Mouse (Mus musculus) lung, postnatal 10 days (tissue): ENCODE data around the gene Gm36210.
"Not testable (repeated sequence)": the region's sequence is repeated elsewhere in the genome, so short reads cannot be mapped to it uniquely, and the experiment has no call there.

Experiments used
- DNase-seq: peaks from one replicate; pipeline ENCODE4 v3.0.0; 2021

Gm36210 gene

GRCm38 (mm10) chr7:4878186-4878585 is 28.1 kb downstream of the Gm36210 start:
- peak; percentile 30 for DNase-seq

DNA sequence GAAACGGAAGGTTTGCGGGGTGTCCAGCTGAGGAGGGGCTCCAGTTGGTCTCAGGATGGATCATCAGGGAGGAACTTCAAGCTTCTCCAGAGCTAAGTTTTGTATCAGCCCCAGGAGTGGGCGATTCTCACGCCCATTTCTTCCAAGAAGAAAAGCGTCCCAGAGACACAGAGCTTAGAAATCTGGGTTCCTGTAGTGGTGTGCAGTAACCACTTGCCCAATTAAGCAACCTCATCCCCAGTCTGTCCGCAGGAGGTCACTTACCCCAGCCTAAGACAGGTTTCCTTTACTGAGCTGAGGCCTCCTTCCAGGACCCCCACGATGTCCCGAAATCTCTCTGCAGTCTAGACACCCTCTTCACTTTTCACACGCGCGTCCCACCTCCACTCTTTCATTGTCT is 29.1 kb downstream of the Gm36210 start:
- no peak for DNase-seq

DNA sequence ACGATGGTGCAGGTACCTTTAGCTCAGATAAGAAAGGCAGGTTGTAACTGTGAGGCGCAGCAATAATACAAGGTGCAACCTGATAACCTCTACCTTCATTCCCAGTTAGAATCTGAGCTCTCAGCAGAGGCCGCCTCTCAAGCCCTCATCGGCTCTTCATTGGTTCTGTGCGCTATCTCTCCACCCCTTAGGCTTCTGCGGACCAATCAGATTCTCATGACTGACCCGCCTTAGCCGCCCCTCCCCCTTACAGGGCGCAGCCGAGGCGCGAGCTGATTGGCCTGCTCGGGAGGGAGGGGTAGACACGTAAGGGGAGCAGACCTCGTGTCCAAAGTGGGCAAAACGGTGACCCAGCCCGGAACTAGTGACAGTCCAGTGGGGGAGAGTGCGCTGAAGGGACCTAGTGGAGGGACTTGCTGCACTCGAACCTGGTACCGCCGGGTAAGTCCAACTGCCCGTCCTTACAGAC is 29.5 kb downstream of the Gm36210 start, which contains the start of gene Isoc2a:
Gene Isoc2a, plus strand, starts transcription at position 401 of the 469 bp plus-strand sequence.
- peak; percentile 95 for DNase-seq

DNA sequence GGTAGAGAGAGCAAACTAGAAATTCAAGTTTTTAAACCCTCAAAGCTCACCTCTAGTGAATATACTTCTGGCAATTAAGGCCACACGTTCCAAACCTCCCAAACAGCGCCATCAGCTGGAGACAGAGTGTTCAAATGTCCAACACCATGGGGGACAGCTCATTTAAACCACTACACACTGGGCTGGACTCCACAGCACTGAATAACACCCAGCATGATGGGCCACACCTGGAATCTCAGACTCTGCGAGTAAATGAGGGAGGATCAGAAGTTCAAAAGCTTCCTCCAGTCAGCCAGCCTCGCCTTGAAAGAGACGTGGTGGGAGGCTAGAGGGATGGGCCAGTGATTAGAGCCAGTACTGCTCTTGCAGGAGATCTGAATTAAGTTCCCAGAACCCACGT is 36.2 kb downstream of the Gm36210 start, which contains the start of gene Isoc2b:
Gene Isoc2b, minus strand, starts transcription at position 126 of the 400 bp plus-strand sequence.
- DNase-seq: no peak

DNA sequence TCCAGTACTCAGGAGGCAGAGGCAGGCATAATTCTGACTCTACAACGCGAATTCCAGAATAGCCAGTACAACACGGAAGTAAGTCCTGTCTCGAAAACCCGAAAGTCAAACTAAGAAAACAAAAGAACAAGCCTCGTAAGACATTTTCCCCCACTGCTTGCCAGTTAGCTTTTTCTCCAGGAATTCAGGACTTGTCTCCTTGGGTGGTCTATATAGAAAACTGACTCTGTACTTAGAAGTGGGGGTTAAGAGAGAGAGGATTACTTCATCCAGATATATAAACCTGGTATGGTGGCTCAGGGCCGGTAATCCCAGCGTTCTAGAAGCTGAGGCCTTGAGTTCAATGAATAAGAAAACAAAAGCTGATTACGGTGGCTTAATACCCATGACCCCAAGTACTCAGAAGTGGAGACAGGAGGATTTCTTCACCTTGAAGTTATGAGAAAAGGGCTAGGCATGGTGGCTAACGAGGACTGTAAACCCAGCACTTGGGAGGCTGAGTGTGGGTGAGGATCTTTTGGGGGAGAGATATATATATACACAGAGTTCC is 39.6 kb downstream of the Gm36210 start:
- DNase-seq: no peak

DNA sequence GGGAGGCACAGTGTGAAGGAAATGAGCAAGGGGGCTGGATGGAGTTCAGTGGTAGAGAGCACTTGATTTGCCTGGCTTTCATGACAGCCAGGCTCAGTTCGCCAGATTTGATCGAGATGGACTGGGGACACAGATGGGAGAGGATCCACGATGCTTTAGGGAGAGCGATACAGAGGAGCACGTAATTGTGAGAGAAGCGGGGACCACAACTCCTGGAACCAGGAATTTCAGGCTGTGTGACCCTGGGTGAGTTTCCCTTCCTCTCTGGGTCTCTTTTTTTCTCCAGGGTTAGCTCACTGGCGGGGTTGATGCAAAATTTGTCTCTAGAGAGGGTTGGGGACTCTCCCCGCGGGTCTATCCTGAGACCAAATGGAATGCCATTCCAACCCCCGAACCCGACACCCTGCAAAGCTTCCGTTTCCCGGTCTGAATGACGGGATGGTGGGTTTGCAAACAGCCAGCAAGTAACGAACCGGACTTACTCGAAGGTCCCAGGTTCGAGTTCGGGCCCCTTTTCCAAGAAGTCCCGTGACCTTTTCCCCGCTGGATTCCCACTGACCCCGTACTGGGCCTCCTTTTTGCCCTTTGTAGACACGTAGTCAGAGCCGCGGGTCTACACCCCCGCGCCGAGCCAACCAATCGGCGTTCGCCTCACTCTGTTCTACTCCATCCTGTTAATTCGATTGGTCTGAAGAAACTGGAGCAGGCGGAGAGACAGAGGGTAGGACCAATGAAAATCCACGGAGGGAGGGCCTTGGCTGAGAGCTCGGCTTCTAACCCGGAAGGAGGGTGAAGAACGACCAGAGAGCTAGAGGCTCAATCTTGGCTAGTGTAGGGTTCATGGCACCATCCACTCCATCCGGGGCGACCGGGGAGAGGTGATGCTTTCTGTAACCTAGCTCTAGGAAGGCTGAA is 40.5 kb downstream of the Gm36210 start:
- DNase-seq: peak; percentile 99

GRCm38 (mm10) chr7:4865090-4865489 is 41.2 kb downstream of the Gm36210 start:
- peak; percentile 63 for DNase-seq

- no peak for DNase-seq
Observed at GRCm38 (mm10) chr7:4864130-4864845, 42.0 kb downstream of the Gm36210 start.

GRCm38 (mm10) chr7:4863541-4864080 is 42.7 kb downstream of the Gm36210 start:
- DNase-seq: no peak

DNA sequence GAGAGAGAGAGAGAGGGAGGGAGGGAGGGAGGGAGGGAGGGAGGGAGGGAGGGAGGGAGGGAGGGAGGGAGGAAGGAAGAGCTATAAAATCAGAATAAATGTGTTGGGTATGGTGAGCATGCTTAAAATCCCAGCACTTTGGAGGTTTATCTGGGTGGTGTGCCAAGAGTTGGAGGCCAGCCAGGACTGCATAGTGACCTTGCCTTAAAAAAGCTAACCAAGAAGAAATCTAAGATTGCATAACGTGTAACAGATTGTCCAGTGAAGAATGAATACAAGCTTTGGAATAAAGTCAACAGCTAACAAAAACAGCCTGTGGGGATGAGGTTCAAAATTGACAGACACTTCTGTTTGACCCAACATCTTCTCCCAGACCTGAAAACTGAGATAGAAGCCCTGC is 43.3 kb downstream of the Gm36210 start:
- DNase-seq: peak; percentile 84

DNA sequence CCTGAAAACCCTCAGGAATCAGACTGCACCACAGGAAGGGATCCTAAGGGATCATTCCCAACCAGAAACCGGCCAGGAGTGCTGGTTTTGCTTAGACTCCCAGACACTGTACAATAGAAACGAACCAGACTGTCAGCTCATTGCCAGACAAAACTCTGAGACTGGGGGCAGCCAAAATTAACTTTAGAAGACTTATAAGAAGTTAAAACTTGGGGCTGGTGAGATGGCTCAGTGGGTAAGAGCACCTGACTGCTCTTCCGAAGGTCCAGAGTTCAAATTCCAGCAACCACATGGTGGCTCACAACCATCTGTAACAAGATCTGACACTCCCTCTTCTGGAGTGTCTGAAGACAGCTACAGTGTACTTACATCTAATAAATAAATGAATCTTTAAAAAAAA is 45.4 kb downstream of the Gm36210 start:
- not testable (repeated sequence) for DNase-seq

GRCm38 (mm10) chr7:4859418-4859978 is 46.8 kb downstream of the Gm36210 start:
- no peak for DNase-seq

GRCm38 (mm10) chr7:4857321-4857720 is 49.0 kb downstream of the Gm36210 start:
- DNase-seq: no peak

- DNase-seq: no peak
Observed at GRCm38 (mm10) chr7:4856508-4856907, 49.8 kb downstream of the Gm36210 start.

- no peak for DNase-seq
Observed at GRCm38 (mm10) chr7:4853613-4854012, 52.7 kb downstream of the Gm36210 start.

- no peak for DNase-seq
Observed at GRCm38 (mm10) chr7:4851315-4851688, 55.0 kb downstream of the Gm36210 start.

DNA sequence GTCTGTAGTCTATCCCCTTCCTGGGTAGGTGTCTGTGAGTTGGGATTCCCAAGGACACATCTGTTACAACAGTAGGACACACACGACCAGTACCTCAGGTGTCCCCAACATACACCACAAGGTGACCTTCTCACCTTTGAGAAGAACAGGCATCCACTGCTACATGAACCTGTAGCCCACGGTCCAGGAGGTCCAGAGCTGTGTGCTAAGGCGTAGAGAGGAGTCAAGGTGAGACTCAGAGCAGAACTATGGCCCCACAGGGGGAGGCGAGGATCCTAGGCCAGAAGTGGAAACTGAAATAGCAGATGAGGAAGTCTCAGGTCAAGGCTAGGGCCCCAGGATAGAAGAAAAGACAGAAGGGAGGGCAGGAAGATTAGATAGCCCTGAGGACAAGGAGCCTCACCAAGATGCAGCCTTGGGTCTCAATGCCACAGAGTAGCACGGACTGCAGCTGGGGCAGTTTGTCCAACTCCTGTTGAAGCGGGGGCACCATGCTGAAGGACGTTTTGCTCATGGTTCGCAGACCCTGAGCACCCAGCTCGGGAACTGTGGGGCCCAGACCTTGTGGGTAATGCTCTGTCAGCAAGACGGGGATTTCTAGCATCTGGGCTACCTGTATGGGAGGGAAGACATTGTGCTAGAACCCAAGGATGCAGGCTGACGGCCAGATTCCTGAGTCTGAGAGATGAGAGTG is 55.5 kb downstream of the Gm36210 start:
- DNase-seq: no peak

DNA sequence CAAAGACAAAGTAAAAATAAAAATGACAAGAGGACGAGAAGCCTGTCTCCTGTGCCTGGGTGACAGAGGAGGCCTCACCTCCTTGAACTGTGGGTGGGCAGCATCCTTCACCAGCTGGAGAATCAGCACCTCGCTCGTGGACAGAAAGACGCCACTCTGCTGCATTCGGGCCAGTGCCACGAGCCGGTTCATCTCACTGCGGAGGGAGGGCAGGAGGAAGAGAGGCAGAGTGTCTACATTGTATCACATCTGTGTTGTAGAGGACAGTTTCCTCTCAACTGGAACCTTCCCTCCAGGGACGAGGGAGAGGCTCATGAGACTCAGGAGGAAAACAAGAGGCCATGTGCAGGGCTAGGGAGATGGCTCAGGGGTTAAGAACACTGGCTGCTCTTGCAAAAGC is 56.9 kb downstream of the Gm36210 start:
- DNase-seq: no peak
